Mouse (Mus musculus) retina, postnatal 7 days (tissue): ENCODE data around the gene Pitpnm3.

Experiments used
- DNase-seq: peaks from one replicate; pipeline ENCODE4 v3.0.0-alpha.2; 2012; ENCODE audit warnings: low read depth, low spot score

The Pitpnm3 gene

GRCm38 (mm10) chr11:72136231-72136982, 829 bp upstream of the Pitpnm3 start:
- DNase-seq, result no peak

- DNase-seq, result no peak
Measured at GRCm38 (mm10) chr11:72134536-72135382, 819 bp downstream of the Pitpnm3 start.

- no peak for DNase-seq
Measured at GRCm38 (mm10) chr11:72133075-72133474, 2.5 kb downstream of the Pitpnm3 start.

GRCm38 (mm10) chr11:72132266-72132665, 3.3 kb downstream of the Pitpnm3 start:
- DNase-seq, result no peak

- no peak for DNase-seq
Measured at GRCm38 (mm10) chr11:72131697-72132096, 3.9 kb downstream of the Pitpnm3 start.

GRCm38 (mm10) chr11:72130905-72131304, 4.7 kb downstream of the Pitpnm3 start:
- no peak for DNase-seq

- no peak for DNase-seq
Measured at GRCm38 (mm10) chr11:72130472-72130871, 5.1 kb downstream of the Pitpnm3 start.

GRCm38 (mm10) chr11:72130021-72130420, 5.6 kb downstream of the Pitpnm3 start:
- DNase-seq, result peak; percentile 86

- DNase-seq, result no peak
Measured at GRCm38 (mm10) chr11:72129032-72129894, 6.3 kb downstream of the Pitpnm3 start.

- DNase-seq, result no peak
Measured at GRCm38 (mm10) chr11:72127450-72128189, 8.0 kb downstream of the Pitpnm3 start.

GRCm38 (mm10) chr11:72125781-72126180, 9.8 kb downstream of the Pitpnm3 start:
- no peak for DNase-seq

- no peak for DNase-seq
Measured at GRCm38 (mm10) chr11:72123531-72123930, 12.0 kb downstream of the Pitpnm3 start.

GRCm38 (mm10) chr11:72120354-72120753, 15.2 kb downstream of the Pitpnm3 start:
- no peak for DNase-seq

- no peak for DNase-seq
Measured at GRCm38 (mm10) chr11:72118630-72119029, 16.9 kb downstream of the Pitpnm3 start.

- DNase-seq, result no peak
Measured at GRCm38 (mm10) chr11:72113296-72113695, 22.3 kb downstream of the Pitpnm3 start.

GRCm38 (mm10) chr11:72110726-72111125, 24.9 kb downstream of the Pitpnm3 start:
- no peak for DNase-seq

GRCm38 (mm10) chr11:72104223-72104622, 31.4 kb downstream of the Pitpnm3 start:
- no peak for DNase-seq

- no peak for DNase-seq
Measured at GRCm38 (mm10) chr11:72103530-72103929, 32.0 kb downstream of the Pitpnm3 start.

- no peak for DNase-seq
Measured at GRCm38 (mm10) chr11:72100996-72101395, 34.6 kb downstream of the Pitpnm3 start.

- no peak for DNase-seq
Measured at GRCm38 (mm10) chr11:72099181-72099580, 36.4 kb downstream of the Pitpnm3 start.

- DNase-seq, result no peak
Measured at GRCm38 (mm10) chr11:72098027-72098426, 37.6 kb downstream of the Pitpnm3 start.
